Mouse (Mus musculus) cerebellum, postnatal 4 days (tissue): ENCODE data around the gene Crybb1.

Source experiments
- DNase-seq, 2 experiments: peaks; one replicate each; pipeline ENCODE4 v3.0.0; 2022; ENCODE audit warnings: low spot score in 2 of 2, mixed read lengths in 1 of 2

Gene Crybb1

GRCm38 (mm10) chr5:112286608-112286983 lies 31.0 kb downstream of the Crybb1 start:
- DNase-seq, result no peak

- no peak for DNase-seq
Observed at GRCm38 (mm10) chr5:112286984-112287641, 31.5 kb downstream of the Crybb1 start.

- no peak for DNase-seq
Observed at GRCm38 (mm10) chr5:112287652-112288051, 32.0 kb downstream of the Crybb1 start.

- no peak for DNase-seq
Observed at GRCm38 (mm10) chr5:112288193-112289141, 32.9 kb downstream of the Crybb1 start.

GRCm38 (mm10) chr5:112289236-112289635 lies 33.6 kb downstream of the Crybb1 start:
- DNase-seq, result peak in 1 of 2 experiments; percentile 50

GRCm38 (mm10) chr5:112289819-112290535 lies 34.4 kb downstream of the Crybb1 start:
- peak in 1 of 2 experiments; percentile 37 for DNase-seq

GRCm38 (mm10) chr5:112290536-112290880 lies 34.9 kb downstream of the Crybb1 start:
- DNase-seq, result no peak

- DNase-seq, result peak in 1 of 2 experiments; percentile 24
Observed at GRCm38 (mm10) chr5:112291866-112292265, 36.3 kb downstream of the Crybb1 start.

GRCm38 (mm10) chr5:112292343-112292980 lies 36.8 kb downstream of the Crybb1 start:
- DNase-seq, result no peak

- DNase-seq, result no peak
Observed at GRCm38 (mm10) chr5:112293800-112294199, 38.2 kb downstream of the Crybb1 start.

- no peak for DNase-seq
Observed at GRCm38 (mm10) chr5:112294696-112295095, 39.1 kb downstream of the Crybb1 start.

GRCm38 (mm10) chr5:112295162-112295561 lies 39.5 kb downstream of the Crybb1 start:
- no peak for DNase-seq

- DNase-seq, result no peak
Observed at GRCm38 (mm10) chr5:112295564-112295963, 39.9 kb downstream of the Crybb1 start.

GRCm38 (mm10) chr5:112296404-112297181 lies 41.0 kb downstream of the Crybb1 start:
- DNase-seq, result no peak

GRCm38 (mm10) chr5:112297257-112297656 lies 41.6 kb downstream of the Crybb1 start:
- no peak for DNase-seq

GRCm38 (mm10) chr5:112298226-112298988 lies 42.8 kb downstream of the Crybb1 start:
- no peak for DNase-seq

- no peak for DNase-seq
Observed at GRCm38 (mm10) chr5:112299399-112299798, 43.8 kb downstream of the Crybb1 start.

- no peak for DNase-seq
Observed at GRCm38 (mm10) chr5:112300112-112300511, 44.5 kb downstream of the Crybb1 start.

GRCm38 (mm10) chr5:112300721-112301308 lies 45.2 kb downstream of the Crybb1 start:
- no peak for DNase-seq

GRCm38 (mm10) chr5:112301694-112302093 lies 46.1 kb downstream of the Crybb1 start:
- DNase-seq, result no peak
